Mouse (Mus musculus) thymus, postnatal 0 days (tissue): ENCODE results near the gene Thrb. TPM values are rescaled to one million over a fixed set of nuclear protein-coding genes. Genes with fewer than 3 reads are reported as not detected.

Experiments used
- DNase-seq: peaks from one replicate; pipeline ENCODE4 v3.0.0-alpha.2; 2015; ENCODE audit warnings: low spot score
- polyA plus RNA-seq: library from polyadenylated mRNA; unstranded; fragments of >200 nt; fragmentation: Nextera tagmentation; extraction: Ambion mirVana; gene quantifications from 2 replicates; pipeline ENCODE4 v1.2.1, GENCODE M21; 2015

Gene Thrb
- polyA plus RNA-seq, result 0.75 and 0.77 TPM in 2 replicates

GRCm38 (mm10) chr14:17659686-17660328 lies at the start of gene Thrb:
Thrb (plus strand) TSS chr14:17660261.
- DNase-seq, result peak; percentile 55

GRCm38 (mm10) chr14:17621671-17622070 lies 38.4 kb upstream of the Thrb start:
- DNase-seq, result no peak

GRCm38 (mm10) chr14:17623936-17624335 lies 36.1 kb upstream of the Thrb start:
- no peak for DNase-seq

- DNase-seq, result no peak
These were observed 30.8 kb upstream of the Thrb start for GRCm38 (mm10) chr14:17629215-17629614.

GRCm38 (mm10) chr14:17632887-17633522 lies 27.1 kb upstream of the Thrb start:
- DNase-seq, result no peak

- no peak for DNase-seq
These were observed 23.1 kb upstream of the Thrb start for GRCm38 (mm10) chr14:17636971-17637370.

GRCm38 (mm10) chr14:17641770-17642169 lies 18.3 kb upstream of the Thrb start:
- DNase-seq, result no peak

GRCm38 (mm10) chr14:17655084-17655483 lies 5.0 kb upstream of the Thrb start:
- DNase-seq, result no peak

GRCm38 (mm10) chr14:17659031-17659430 lies 1.0 kb upstream of the Thrb start:
- DNase-seq, result peak; percentile 68

GRCm38 (mm10) chr14:17660329-17661099 lies 453 bp downstream of the Thrb start:
- DNase-seq, result peak; percentile 55

- DNase-seq, result no peak
These were observed 1.1 kb downstream of the Thrb start for GRCm38 (mm10) chr14:17661100-17661521.

- no peak for DNase-seq
These were observed 2.0 kb downstream of the Thrb start for GRCm38 (mm10) chr14:17662087-17662486.

- DNase-seq, result no peak
These were observed 14.3 kb downstream of the Thrb start for GRCm38 (mm10) chr14:17674335-17674734.

- DNase-seq, result no peak
These were observed 15.2 kb downstream of the Thrb start for GRCm38 (mm10) chr14:17675214-17675613.

GRCm38 (mm10) chr14:17681479-17681878 lies 21.4 kb downstream of the Thrb start:
- DNase-seq, result no peak

- DNase-seq, result no peak
These were observed 24.8 kb downstream of the Thrb start for GRCm38 (mm10) chr14:17684881-17685280.

- no peak for DNase-seq
These were observed 25.4 kb downstream of the Thrb start for GRCm38 (mm10) chr14:17685491-17685890.

- no peak for DNase-seq
These were observed 26.9 kb downstream of the Thrb start for GRCm38 (mm10) chr14:17686939-17687338.

- DNase-seq, result no peak
These were observed 31.2 kb downstream of the Thrb start for GRCm38 (mm10) chr14:17691246-17691645.

GRCm38 (mm10) chr14:17695526-17695925 lies 35.5 kb downstream of the Thrb start:
- no peak for DNase-seq

GRCm38 (mm10) chr14:17697920-17698632 lies 38.0 kb downstream of the Thrb start:
- no peak for DNase-seq

GRCm38 (mm10) chr14:17700228-17700627 lies 40.2 kb downstream of the Thrb start:
- no peak for DNase-seq
